ENCODE assay signal across 19 mouse cellular contexts in genomic region chr2:178587134-178587636, GRCm38 (mm10).
"Had no signal": no experiment of that assay in that cellular context is flagged by ENCODE, and none has a peak within 500 bp of the region (broad histone marks: within the 10 kb centered on the region; RNA-seq: fewer than 3 reads in every experiment).

No protein-coding gene starts in this region.

- H3K4me1 ChIP-seq: kidney, embryonic 15.5 days; limb, embryonic 12.5 days; limb, embryonic 15.5 days; neural tube, embryonic 13.5 days had no signal

- H3K27ac ChIP-seq: kidney, embryonic 15.5 days; left cerebral cortex, adult 2 months; limb, embryonic 12.5 days; limb, embryonic 15.5 days; liver, embryonic 14.5 days; macrophage; neural tube, embryonic 13.5 days had no signal

- ATAC-seq: liver, postnatal 0 days; lung, postnatal 0 days had no signal

- H3K36me3 ChIP-seq: kidney, embryonic 15.5 days; limb, embryonic 12.5 days; limb, embryonic 15.5 days; neural tube, embryonic 13.5 days had no signal

- H3K4me2 ChIP-seq: kidney, embryonic 15.5 days; limb, embryonic 12.5 days; limb, embryonic 15.5 days; liver, embryonic 11.5 days; lung, embryonic 14.5 days; neural tube, embryonic 13.5 days had no signal

- DNase-seq: kidney, adult 8-10 months; kidney, postnatal 10 days; kidney, postnatal 36 days; layer of hippocampus, postnatal 36 days; liver, postnatal 0 days; lung, embryonic 14.5 days; midbrain, embryonic 14.5 days; thymus, adult 18-20 months; thymus, postnatal 36 days had no signal

- H3K9ac ChIP-seq: kidney, embryonic 15.5 days; limb, embryonic 12.5 days; limb, embryonic 15.5 days; liver, embryonic 14.5 days; liver, postnatal 0 days; lung, embryonic 14.5 days; neural tube, embryonic 13.5 days had no signal

- H3K9me3 ChIP-seq: kidney, embryonic 15.5 days; limb, embryonic 12.5 days; limb, embryonic 15.5 days; neural tube, embryonic 13.5 days had no signal

- H3K27me3 ChIP-seq: kidney, embryonic 15.5 days; limb, embryonic 12.5 days; limb, embryonic 15.5 days; neural tube, embryonic 13.5 days had no signal

- H3K4me3 ChIP-seq: kidney, embryonic 15.5 days; left cerebral cortex, adult 2 months; limb, embryonic 12.5 days; limb, embryonic 15.5 days; myocyte; neural tube, embryonic 13.5 days had no signal
